Mouse (Mus musculus) heart, adult 2 months (tissue): ENCODE measurements around the gene Apba2.

Experiments
- CTCF ChIP-seq: fragments of 200-600 bp; IDR thresholded peaks from 2 replicates; pipeline ENCODE4 v1.8.1; 2022; ENCODE audit warnings: antibody characterized with exemption, mild to moderate bottlenecking, moderate library complexity
- EP300 ChIP-seq: fragments of 200-500 bp; IDR thresholded peaks from 2 replicates; pipeline ENCODE4 v1.6.1; 2011; ENCODE audit warnings: low read depth, low read length, control low read depth; ENCODE audit not compliant: insufficient read depth
- POLR2A ChIP-seq: fragments of 200-500 bp; IDR thresholded peaks from 2 replicates; pipeline ENCODE4 v1.6.1; 2011; ENCODE audit warnings: mild to moderate bottlenecking, low read depth, low read length, control low read depth; ENCODE audit not compliant: insufficient read depth

DNA sequence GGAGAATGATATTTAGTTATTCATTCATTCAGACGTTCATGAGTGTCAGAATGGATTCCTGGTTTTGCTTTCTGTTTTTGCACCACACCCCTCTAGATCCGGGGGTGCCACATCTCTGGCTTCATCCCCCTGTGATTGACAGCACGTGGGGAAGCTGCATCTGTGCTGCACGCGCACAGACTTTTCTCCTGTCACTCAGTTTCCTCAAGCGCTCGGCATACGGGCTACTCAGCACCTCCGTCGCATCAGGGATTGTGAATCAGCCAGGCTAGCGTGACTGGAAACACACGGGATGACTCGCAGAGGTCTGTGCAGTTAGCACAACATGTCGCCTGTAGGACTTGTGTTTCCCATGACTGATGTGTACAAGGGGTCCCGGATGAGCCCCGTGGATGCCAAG is 72.6 kb downstream of the Apba2 start:
- TF ChIP-seq CTCF (no peak), POLR2A (no peak), EP300 (no peak)
